9 mouse cellular contexts compared by ENCODE assay signal in genomic region chr4:131400756-131401155, GRCm38 (mm10).
DNase-seq lines count a peak whose midpoint lies in the region; ATAC-seq and TF ChIP-seq lines count a peak whose summit lies in the region.
"Had no signal": no experiment of that assay in that cellular context is flagged by ENCODE, and none has a peak within 500 bp of the region (broad histone marks: within the 10 kb centered on the region; RNA-seq: fewer than 3 reads in every experiment).

No protein-coding gene starts in this region.

- no peaks in the 10 kb centered on the region for H3K4me1 ChIP-seq in heart, adult 2 months (ENCODE audit: control insufficient read depth, insufficient read depth, low read length)
- H3K4me1 ChIP-seq in kidney, postnatal 0 days (replicated peaks; ENCODE audit: insufficient read depth, low read length) = no peaks in the 10 kb centered on the region
- no peaks in the 10 kb centered on the region for H3K4me1 ChIP-seq in neural tube, embryonic 11.5 days (ENCODE audit: control insufficient read depth, insufficient read depth, low read length)

- no peak overlapping the region for H3K9ac ChIP-seq in heart, adult 2 months (ENCODE audit: low read depth, low read length)
- H3K9ac ChIP-seq in kidney, postnatal 0 days (ENCODE audit: low read depth, low read length) = no peak overlapping the region
- no peak overlapping the region for H3K9ac ChIP-seq in neural tube, embryonic 11.5 days (ENCODE audit: low read length)

- no peaks in the 10 kb centered on the region for H3K27me3 ChIP-seq in heart, adult 2 months (ENCODE audit: control insufficient read depth, insufficient read depth, low read length)
- H3K27me3 ChIP-seq in kidney, postnatal 0 days (ENCODE audit: insufficient read depth, low read length) = no peaks in the 10 kb centered on the region
- H3K27me3 ChIP-seq in neural tube, embryonic 11.5 days (ENCODE audit: control insufficient read depth, insufficient read depth, low read length) = no peaks in the 10 kb centered on the region

- TF ChIP-seq EP300 in heart, adult 2 months (IDR thresholded peaks at IDR 0.05; ENCODE audit: insufficient read depth, low read depth, low read length) = no peak

- no peak for TF ChIP-seq POLR2A in heart, adult 2 months (IDR thresholded peaks at IDR 0.05; ENCODE audit: insufficient read depth, low read depth, low read length)

- no peak overlapping the region for H3K4me2 ChIP-seq in kidney, postnatal 0 days (ENCODE audit: low read length)
- no peak overlapping the region for H3K4me2 ChIP-seq in neural tube, embryonic 11.5 days (ENCODE audit: low read depth)

- peak; percentile 12 to 31 for DNase-seq in heart, adult 2 months
- no peak for DNase-seq in heart, postnatal 25 days (ENCODE audit: low spot score)
- peak; percentile 6 for DNase-seq in thymus, postnatal 25 days
- no peak for DNase-seq in thymus, adult 18-20 months
- DNase-seq in cerebellum, postnatal 36 days = peak; percentile 61 to 65
- peak; percentile 54 for DNase-seq in kidney, postnatal 0 days (ENCODE audit: low spot score)
- DNase-seq in neural tube, embryonic 11.5 days (ENCODE audit: low spot score) = peak; percentile 60
- DNase-seq in T-cell, adult 2 months (ENCODE audit: low spot score) = no peak

- H3K4me3 ChIP-seq in heart, adult 2 months = no peak overlapping the region
- no peak overlapping the region for H3K4me3 ChIP-seq in kidney, postnatal 0 days (replicated peaks; ENCODE audit: low read depth, low read length)
- H3K4me3 ChIP-seq in neural tube, embryonic 11.5 days (ENCODE audit: low read depth, low read length) = no peak overlapping the region

- no peaks in the 10 kb centered on the region for H3K79me2 ChIP-seq in heart, adult 2 months (replicated peaks; ENCODE audit: control insufficient read depth, insufficient read depth, low read length)

- ATAC-seq in kidney, postnatal 0 days (replicated peaks; ENCODE audit: low FRiP score, low read depth) = no peak
- ATAC-seq in neural tube, embryonic 11.5 days (ENCODE audit: insufficient read depth, low FRiP score, low TSS enrichment) = no peak

- H3K36me3 ChIP-seq in heart, adult 2 months (ENCODE audit: control insufficient read depth, insufficient read depth, low read length) = no peaks in the 10 kb centered on the region
- H3K36me3 ChIP-seq in kidney, postnatal 0 days (ENCODE audit: insufficient read depth, low read length) = no peaks in the 10 kb centered on the region
- H3K36me3 ChIP-seq in neural tube, embryonic 11.5 days (ENCODE audit: control insufficient read depth, insufficient read depth, low read length) = no peaks in the 10 kb centered on the region

- WGBS in heart, adult 2 months = 20% methylated on average over 11 of the region's 11 CpGs
- WGBS in kidney, postnatal 0 days = 20% methylated on average over 11 of the region's 11 CpGs
- WGBS in neural tube, embryonic 11.5 days = 26% methylated on average over 11 of the region's 11 CpGs

- intact Hi-C loops in heart, adult 2 months (cut with DNase I) = no loop called here
- intact Hi-C loops in heart, postnatal 25 days (cut with DNase I) = no loop called here

- no peaks in the 10 kb centered on the region for H3K9me3 ChIP-seq in kidney, postnatal 0 days (replicated peaks; ENCODE audit: low read length)
- H3K9me3 ChIP-seq in neural tube, embryonic 11.5 days (ENCODE audit: control insufficient read depth, low read length) = no peaks in the 10 kb centered on the region

- TF ChIP-seq CTCF in heart, adult 2 months (IDR thresholded peaks at IDR 0.05) = peak; percentile 54
- peak; percentile 84 for TF ChIP-seq CTCF in kidney, postnatal 0 days (IDR thresholded peaks at IDR 0.05; ENCODE audit: low read depth)

- no peak overlapping the region for H3K27ac ChIP-seq in heart, adult 2 months
- H3K27ac ChIP-seq in kidney, postnatal 0 days = no peak overlapping the region
- H3K27ac ChIP-seq in neural tube, embryonic 11.5 days (ENCODE audit: low read depth, low read length) = no peak overlapping the region
- H3K27ac ChIP-seq: macrophage had no signal

Comparison
In these comparisons a context has a peak if more than half of its experiments do, and no peak if none do; other contexts are left out.
1. DNase-seq: peak in heart, adult 2 months (2 of 2), thymus, postnatal 25 days (single experiment), cerebellum, postnatal 36 days (2 of 2), kidney, postnatal 0 days (single experiment) and neural tube, embryonic 11.5 days (single experiment); none in heart, postnatal 25 days (single experiment), thymus, adult 18-20 months (0 of 2) and T-cell, adult 2 months (single experiment).